Mouse (Mus musculus) CH12.LX (cell line): Measurements from ENCODE around the gene Ppm1j. TPM values are rescaled to one million over a fixed set of nuclear protein-coding genes. Genes with fewer than 3 reads are reported as not detected.

Experiments used
- DNase-seq: peaks from one replicate; pipeline ENCODE4 v3.0.0-alpha.2; 2013; ENCODE audit errors: extremely low read depth
- H3K27ac ChIP-seq: 2 replicates; pipeline ENCODE4 v1.5.1; 2012; ENCODE audit warnings: low read depth, mild to moderate bottlenecking, control low read depth, moderate library complexity; ENCODE audit not compliant: insufficient read depth
- H3K27me3 ChIP-seq: replicated peaks from 2 replicates; pipeline ENCODE3; 2012; ENCODE audit warnings: inconsistent platforms
- H3K36me3 ChIP-seq, 2 experiments: replicated peaks in 1 of 2; 2 replicates each; pipeline versions ENCODE3 to v1.6.1; 2012; ENCODE audit warnings: inconsistent platforms in 1 of 2, low read length in 1 of 2, mild to moderate bottlenecking in 1 of 2, mixed read lengths in 1 of 2, moderate library complexity in 1 of 2; ENCODE audit not compliant: control insufficient read depth in 1 of 2, insufficient read depth in 1 of 2
- H3K4me1 ChIP-seq, 2 experiments: 2 replicates each; pipeline ENCODE4 v1.6.1; 2012; ENCODE audit warnings: inconsistent platforms in 1 of 2, moderate library complexity in 1 of 2; ENCODE audit not compliant: insufficient read depth in 2 of 2, control insufficient read depth in 1 of 2
- H3K4me2 ChIP-seq: 2 replicates; pipeline ENCODE4 v1.6.1; 2012; ENCODE audit warnings: low read depth, mild to moderate bottlenecking, control low read depth; ENCODE audit not compliant: poor library complexity, insufficient read depth, severe bottlenecking
- H3K4me3 ChIP-seq, 3 experiments: fragments of 150-350 bp in 1 of 3; sonication (generic) in 1 of 3; replicated peaks in 1 of 3; 2 replicates each; pipeline versions ENCODE3 to v1.5.1; 2011 to 2012; ENCODE audit warnings: low read depth in 2 of 3, low read length in 2 of 3, mild to moderate bottlenecking in 2 of 3, moderate library complexity in 2 of 3, control low read depth in 1 of 3, improper control_type of control experiment in 1 of 3, inconsistent platforms in 1 of 3, mixed read lengths in 1 of 3; ENCODE audit not compliant: poor library complexity in 1 of 3
- H3K79me2 ChIP-seq: replicated peaks from 2 replicates; pipeline ENCODE4 v1.6.1; 2012; ENCODE audit warnings: mild to moderate bottlenecking, moderate library complexity; ENCODE audit not compliant: control insufficient read depth, poor library complexity, insufficient read depth, severe bottlenecking; ENCODE audit errors: extremely low read depth
- H3K9ac ChIP-seq: 2 replicates; pipeline ENCODE4 v1.6.1; 2012; ENCODE audit warnings: low read depth, mild to moderate bottlenecking, control low read depth, moderate library complexity; ENCODE audit not compliant: insufficient read depth
- H3K9me3 ChIP-seq: replicated peaks from 2 replicates; pipeline ENCODE3; 2012; ENCODE audit warnings: low read length, inconsistent platforms, mixed read lengths
- BHLHE40 ChIP-seq: IDR thresholded peaks from 2 replicates; pipeline ENCODE4 v1.6.1; 2011; ENCODE audit warnings: mild to moderate bottlenecking, low read depth, low read length, improper control_type of control experiment
- CHD1 ChIP-seq: IDR thresholded peaks from 2 replicates; pipeline ENCODE4 v1.6.1; 2012; ENCODE audit warnings: low read depth, low read length, improper control_type of control experiment, inconsistent platforms
- E2F4 ChIP-seq: IDR thresholded peaks from 2 replicates; pipeline ENCODE4 v1.6.1; 2011; ENCODE audit warnings: low read depth, low read length, improper control_type of control experiment; ENCODE audit not compliant: insufficient replicate concordance
- ELF1 ChIP-seq: IDR thresholded peaks from 2 replicates; pipeline ENCODE4 v1.6.1; 2014; ENCODE audit warnings: low read depth, mild to moderate bottlenecking, inconsistent platforms, low read length, improper control_type of control experiment
- EP300 ChIP-seq: IDR thresholded peaks from 2 replicates; pipeline ENCODE4 v1.6.1; 2011; ENCODE audit warnings: low read length, improper control_type of control experiment
- HCFC1 ChIP-seq: IDR thresholded peaks from 2 replicates; pipeline ENCODE4 v1.6.1; 2012; ENCODE audit warnings: low read depth, mild to moderate bottlenecking, inconsistent platforms, low read length, improper control_type of control experiment
- JUND ChIP-seq: conservative IDR thresholded peaks from 2 replicates; pipeline ENCODE4 v1.6.1; 2011; ENCODE audit warnings: low read depth, low read length, improper control_type of control experiment
- MAFK ChIP-seq: IDR thresholded peaks from 2 replicates; pipeline ENCODE4 v1.6.1; 2011; ENCODE audit warnings: low read length, improper control_type of control experiment; ENCODE audit not compliant: insufficient replicate concordance
- NELFE ChIP-seq: IDR thresholded peaks from 2 replicates; pipeline ENCODE4 v1.6.1; 2011; ENCODE audit warnings: low read depth, low read length, improper control_type of control experiment
- NRF1 ChIP-seq: IDR thresholded peaks from 2 replicates; pipeline ENCODE4 v1.6.1; 2014; ENCODE audit warnings: low read depth, mild to moderate bottlenecking, inconsistent platforms, low read length, improper control_type of control experiment, moderate library complexity
- PAX5 ChIP-seq: IDR thresholded peaks from 2 replicates; pipeline ENCODE4 v1.6.1; 2012; ENCODE audit warnings: low read length, inconsistent platforms, mixed read lengths
- POLR2A ChIP-seq: IDR thresholded peaks from 2 replicates; pipeline ENCODE4 v1.6.1; 2011; ENCODE audit warnings: low read depth, mild to moderate bottlenecking, improper control_type of control experiment, low read length
- RAD21 ChIP-seq: IDR thresholded peaks from 2 replicates; pipeline ENCODE4 v1.6.1; 2011; ENCODE audit warnings: low read depth, mild to moderate bottlenecking, low read length, improper control_type of control experiment, moderate library complexity
- RCOR1 ChIP-seq: conservative IDR thresholded peaks from 2 replicates; pipeline ENCODE4 v1.6.1; 2012; ENCODE audit warnings: low read depth, mild to moderate bottlenecking, inconsistent platforms, low read length, improper control_type of control experiment
- SIN3A ChIP-seq: IDR thresholded peaks from 2 replicates; pipeline ENCODE4 v1.6.1; 2012; ENCODE audit warnings: low read length, improper control_type of control experiment, inconsistent platforms
- TCF12 ChIP-seq: IDR thresholded peaks from 2 replicates; pipeline ENCODE4 v1.6.1; 2014; ENCODE audit warnings: low read depth, mild to moderate bottlenecking, inconsistent platforms, low read length, improper control_type of control experiment
- UBTF ChIP-seq: IDR thresholded peaks from 2 replicates; pipeline ENCODE4 v1.6.1; 2012; ENCODE audit warnings: low read depth, mild to moderate bottlenecking, inconsistent platforms, low read length, improper control_type of control experiment, moderate library complexity
- USF1 ChIP-seq: IDR thresholded peaks from 2 replicates; pipeline ENCODE4 v1.6.1; 2014; ENCODE audit warnings: low read depth, mild to moderate bottlenecking, inconsistent platforms, low read length, improper control_type of control experiment
- USF2 ChIP-seq: conservative IDR thresholded peaks from 2 replicates; pipeline ENCODE4 v1.6.1; 2011; ENCODE audit warnings: low read depth, low read length, improper control_type of control experiment
- ZC3H11A ChIP-seq: IDR thresholded peaks from 2 replicates; pipeline ENCODE4 v1.6.1; 2012; ENCODE audit warnings: low read depth, mild to moderate bottlenecking, inconsistent platforms, low read length, improper control_type of control experiment
- ZKSCAN1 ChIP-seq: IDR thresholded peaks from 2 replicates; pipeline ENCODE4 v1.6.1; 2012; ENCODE audit warnings: low read depth, inconsistent platforms, low read length, improper control_type of control experiment, borderline replicate concordance
- ZNF384 ChIP-seq: IDR thresholded peaks from 2 replicates; pipeline ENCODE4 v1.6.1; 2012; ENCODE audit warnings: low read depth, low read length, improper control_type of control experiment, inconsistent platforms
- dilution Hi-C: fragments of 300-500 bp; cut with MboI; formaldehyde crosslinking; loops from 2 replicates; pipeline ENCODE4 v1.14.3; 2020; ENCODE audit warnings: low sequenced_read_pairs; ENCODE audit not compliant: extremely low pct_unique_long_range_greater_than_20kb, extremely low pct_ligation_motif_present
- in situ Hi-C: fragments of 300-500 bp; cut with MboI; formaldehyde crosslinking; loops from 3 replicates; pipeline ENCODE4 v1.14.3; 2019; ENCODE audit warnings: low sequenced_read_pairs, low pct_ligation_motif_present, low pct_unique_long_range_greater_than_20kb, mixed read lengths
- polyA plus RNA-seq: library from polyadenylated mRNA; unstranded; fragments of >175 nt; gene quantifications from 2 replicates; pipeline ENCODE4 v1.2.1, GENCODE M21; 2012; ENCODE audit warnings: low read depth; ENCODE audit not compliant: insufficient read length
- total RNA-seq, 2 experiments: library from RNA; depleted of rRNA; stranded (reverse); fragments of 300-350 nt in 1 of 2; fragments of >200 nt in 1 of 2; gene quantifications; 2 replicates each; pipeline ENCODE4 v1.2.3; 2012 to 2014

The Ppm1j gene
- total RNA-seq (2012; rRNA removed) (4.2 and 6.4 TPM in 2 replicates), total RNA-seq (2014; rRNA removed) (2.1 and 2.7 TPM in 2 replicates), polyA plus RNA-seq (6.4 and 6.5 TPM in 2 replicates)

DNA sequence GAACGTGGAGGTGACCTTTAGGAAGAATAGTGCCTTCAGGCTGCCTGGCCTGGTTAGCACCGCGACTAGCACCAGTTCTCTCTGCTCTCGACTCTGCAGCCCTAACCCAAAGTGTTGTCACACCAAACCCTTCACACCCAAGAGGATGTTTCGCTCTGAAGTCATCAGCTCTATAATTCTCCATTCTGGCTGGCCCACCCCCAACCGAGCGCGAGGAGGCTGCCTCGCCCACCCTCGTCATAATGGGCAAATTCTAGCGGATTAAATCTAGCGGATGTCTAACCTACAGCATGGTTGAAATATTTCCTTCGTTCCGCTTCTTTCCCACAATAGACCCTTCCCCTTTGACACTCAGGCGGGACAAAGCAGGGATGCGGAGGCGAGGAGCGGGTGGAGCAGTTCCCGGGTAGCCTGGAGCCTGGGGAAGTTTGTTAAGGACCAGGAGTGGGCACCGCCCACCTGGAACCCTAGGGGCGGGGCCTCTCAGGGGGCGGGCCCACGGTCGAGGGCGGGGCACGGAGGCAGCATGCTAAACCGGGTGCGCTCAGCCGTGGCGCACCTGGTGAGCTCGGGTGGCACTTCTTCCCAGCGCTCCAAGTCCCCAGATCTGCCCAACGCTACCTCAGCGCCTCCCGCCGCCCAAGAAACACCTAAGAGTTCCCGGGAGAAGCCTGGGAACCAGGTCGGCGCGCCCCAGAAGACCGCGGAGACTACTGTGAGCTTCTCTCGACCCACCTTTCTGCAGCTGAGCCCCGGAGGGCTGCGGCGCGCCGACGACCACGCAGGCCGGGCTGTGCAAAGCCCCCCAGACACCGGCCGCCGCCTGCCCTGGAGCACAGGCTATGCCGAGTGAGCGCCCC, at the start of gene Ppm1j:
Gene Ppm1j, plus strand, starts transcription at position 496 of the 860 bp plus-strand sequence.
- no peak within 1 kb of the TSS for H3K27ac ChIP-seq
- peak within 1 kb of the TSS; percentile 63 to 69 (median 65) for H3K4me3 ChIP-seq
- no peak for TF ChIP-seq NRF1
- TF ChIP-seq POLR2A, result peak; percentile 44; the same call in 1 of the 2 replicates
- TF ChIP-seq RAD21, result no peak
- peak; percentile 50 for TF ChIP-seq TCF12
- TF ChIP-seq ZNF384, result no peak
- no peak for TF ChIP-seq UBTF
- no peak for TF ChIP-seq E2F4
- TF ChIP-seq EP300, result no peak

GRCm38 (mm10) chr3:104732907-104733306, 47.9 kb upstream of the Ppm1j start:
- DNase-seq, result no peak

More for the DNA sequence above, at the start of gene Ppm1j:
- peak within 1 kb of the TSS; percentile 32 for H3K9ac ChIP-seq
- in situ Hi-C loops, result loop anchor here (10.0 kb wide), 2 partner anchors 184 to 274 kb away; partner anchors contain the start of genes Cttnbp2nl and Wnt2b
- H3K27me3 ChIP-seq, result peaks cover 7% of the 10 kb centered on the region
- H3K4me1 ChIP-seq, result peaks cover 3 to 26% of the 10 kb centered on the region in 2 experiments; a peak in 3 of 4 replicates
- dilution Hi-C loops, result no loop called here
- peak; percentile 62 for DNase-seq
- no peaks in the 10 kb centered on the region for H3K9me3 ChIP-seq
- peak within 1 kb of the TSS; percentile 93 for H3K4me2 ChIP-seq
- H3K79me2 ChIP-seq, result no peaks in the 10 kb centered on the region
- H3K36me3 ChIP-seq, result peaks cover 0 to 23% of the 10 kb centered on the region in 2 experiments

DNA sequence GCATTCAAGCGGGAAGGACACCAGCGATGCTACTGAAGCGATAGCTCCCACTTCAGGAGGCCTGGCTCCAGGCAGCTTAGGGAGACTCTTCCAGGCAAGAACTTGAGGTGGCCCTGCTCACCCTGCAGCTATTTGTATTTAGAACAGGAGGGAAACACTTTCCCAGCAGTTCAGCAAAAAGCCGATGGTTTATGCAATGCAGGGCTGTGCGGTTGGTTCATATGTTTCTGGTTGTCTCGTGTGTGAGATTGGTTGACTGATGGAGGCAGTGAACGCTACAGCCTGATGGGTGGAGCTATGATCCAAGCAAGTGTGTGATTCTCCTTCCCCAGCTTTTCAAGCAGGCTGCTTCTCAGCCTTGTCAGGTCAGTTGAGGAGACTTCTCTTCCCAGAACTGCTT, 46.2 kb upstream of the Ppm1j start:
- Histone ChIP-seq H3K27me3 (peaks cover 13% of the 10 kb centered on the region), H3K4me2 (no peak overlapping the region), H3K4me3 (no peak overlapping the region), H3K9me3 (no peaks in the 10 kb centered on the region), H3K27ac (no peak overlapping the region), H3K79me2 (no peaks in the 10 kb centered on the region), H3K9ac (no peak overlapping the region), H3K4me1 (no peaks in the 10 kb centered on the region), H3K36me3 (no peaks in the 10 kb centered on the region)
- TF ChIP-seq SIN3A (no peak), PAX5 (no peak), ZNF384 (no peak), MAFK (no peak), ELF1 (no peak), JUND (no peak), CHD1 (no peak), USF1 (no peak), ZC3H11A (no peak), BHLHE40 (no peak), USF2 (no peak), RCOR1 (no peak), HCFC1 (no peak), NRF1 (no peak), NELFE (no peak), ZKSCAN1 (no peak)
- dilution Hi-C loops (no loop called here), in situ Hi-C loops (no loop called here)
- no peak for DNase-seq

More at GRCm38 (mm10) chr3:104732907-104733306, 47.9 kb upstream of the Ppm1j start:
- Histone ChIP-seq H3K9me3 (no peaks in the 10 kb centered on the region), H3K36me3 (no peaks in the 10 kb centered on the region), H3K4me2 (no peak overlapping the region), H3K4me1 (no peaks in the 10 kb centered on the region), H3K9ac (no peak overlapping the region), H3K4me3 (no peak overlapping the region)
- in situ Hi-C loops, result no loop called here
- no peak for TF ChIP-seq TCF12
- TF ChIP-seq, all 38 proteins: peak for 0
- Histone ChIP-seq H3K27me3 (peaks cover 5% of the 10 kb centered on the region), H3K79me2 (no peaks in the 10 kb centered on the region), H3K27ac (no peak overlapping the region)
- dilution Hi-C loops, result no loop called here
